Mouse (Mus musculus) myocyte (in vitro differentiated cells): ENCODE results near the gene Pnma5. TPM values are rescaled to one million over a fixed set of nuclear protein-coding genes. Genes with fewer than 3 reads are reported as not detected.

Experiments used
- H3K27me3 ChIP-seq: one replicate; pipeline ENCODE4 v1.6.1; 2011; ENCODE audit not compliant: control insufficient read depth, insufficient read depth, insufficient read length
- H3K36me3 ChIP-seq: one replicate; pipeline ENCODE4 v1.6.1; 2011; ENCODE audit not compliant: control insufficient read depth, insufficient read depth
- H3K4me2 ChIP-seq: one replicate; pipeline ENCODE4 v1.6.1; 2011; ENCODE audit warnings: low read depth, control low read depth
- H3K4me3 ChIP-seq: one replicate; pipeline ENCODE4 v1.5.1; 2011; ENCODE audit warnings: mild to moderate bottlenecking, control low read depth, moderate library complexity
- H3K79me2 ChIP-seq: one replicate; pipeline ENCODE4 v1.6.1; 2011; ENCODE audit not compliant: control insufficient read depth, insufficient read depth
- H3ac ChIP-seq: one replicate; pipeline ENCODE4 v1.6.1; 2011; ENCODE audit not compliant: control insufficient read depth, insufficient read length
- CEBPB ChIP-seq: IDR thresholded peaks from 2 replicates; pipeline ENCODE4 v1.6.1; 2011; ENCODE audit warnings: mild to moderate bottlenecking, moderate library complexity; ENCODE audit not compliant: poor library complexity, insufficient read depth, severe bottlenecking
- E2F4 ChIP-seq: IDR thresholded peaks from one replicate; pipeline ENCODE4 v1.6.1; 2011; ENCODE audit warnings: mild to moderate bottlenecking, control low read depth, moderate library complexity; ENCODE audit not compliant: insufficient read depth
- MAX ChIP-seq: IDR thresholded peaks from one replicate; pipeline ENCODE4 v1.6.1; 2011; ENCODE audit warnings: low read depth, mild to moderate bottlenecking, control low read depth
- MYOD1 ChIP-seq, 3 experiments: IDR thresholded peaks; one replicate each; pipeline ENCODE4 v1.6.1; 2011; ENCODE audit warnings: control low read depth in 2 of 3, low read depth in 2 of 3, mild to moderate bottlenecking in 2 of 3, moderate library complexity in 1 of 3; ENCODE audit not compliant: insufficient read length in 2 of 3, control insufficient read depth in 1 of 3
- MYOG ChIP-seq, 3 experiments: IDR thresholded peaks; one replicate each; pipeline ENCODE4 v1.6.1; 2011; ENCODE audit warnings: control low read depth in 2 of 3, low read depth in 2 of 3, mild to moderate bottlenecking in 2 of 3; ENCODE audit not compliant: insufficient read length in 2 of 3, control insufficient read depth in 1 of 3, insufficient read depth in 1 of 3
- POLR2A ChIP-seq: IDR thresholded peaks from one replicate; pipeline ENCODE4 v1.6.1; 2011; ENCODE audit warnings: low read depth, mild to moderate bottlenecking, control low read depth, moderate library complexity; ENCODE audit not compliant: insufficient read length
- POLR2AphosphoS2 ChIP-seq: IDR thresholded peaks from one replicate; pipeline ENCODE4 v1.6.1; 2011; ENCODE audit warnings: low read depth, control low read depth; ENCODE audit not compliant: insufficient read length
- REST ChIP-seq: IDR thresholded peaks from one replicate; pipeline ENCODE4 v1.6.1; 2011; ENCODE audit warnings: mild to moderate bottlenecking, control low read depth, moderate library complexity; ENCODE audit not compliant: insufficient read depth, insufficient read length
- SRF ChIP-seq: IDR thresholded peaks from one replicate; pipeline ENCODE4 v1.6.1; 2011; ENCODE audit warnings: low read depth; ENCODE audit not compliant: control insufficient read depth, insufficient read length
- TCF12 ChIP-seq: IDR thresholded peaks from one replicate; pipeline ENCODE4 v1.6.1; 2011; ENCODE audit warnings: mild to moderate bottlenecking, control low read depth; ENCODE audit not compliant: poor library complexity, insufficient read depth, severe bottlenecking
- TCF3 ChIP-seq: IDR thresholded peaks from one replicate; pipeline ENCODE4 v1.6.1; 2011; ENCODE audit warnings: low read depth, control low read depth; ENCODE audit not compliant: insufficient read length
- USF1 ChIP-seq: IDR thresholded peaks from one replicate; pipeline ENCODE4 v1.6.1; 2011; ENCODE audit warnings: low read depth, mild to moderate bottlenecking, control low read depth, moderate library complexity
- polyA plus RNA-seq: library from polyadenylated mRNA; unstranded; fragments of >200 nt; fragmentation: generic; extraction: Trizol; gene quantifications from one replicate; pipeline ENCODE4 v1.2.1, GENCODE M21; 2012; ENCODE audit warnings: missing spikeins

Pnma5 gene
- polyA plus RNA-seq, 1 experiment: 0.07 TPM

DNA sequence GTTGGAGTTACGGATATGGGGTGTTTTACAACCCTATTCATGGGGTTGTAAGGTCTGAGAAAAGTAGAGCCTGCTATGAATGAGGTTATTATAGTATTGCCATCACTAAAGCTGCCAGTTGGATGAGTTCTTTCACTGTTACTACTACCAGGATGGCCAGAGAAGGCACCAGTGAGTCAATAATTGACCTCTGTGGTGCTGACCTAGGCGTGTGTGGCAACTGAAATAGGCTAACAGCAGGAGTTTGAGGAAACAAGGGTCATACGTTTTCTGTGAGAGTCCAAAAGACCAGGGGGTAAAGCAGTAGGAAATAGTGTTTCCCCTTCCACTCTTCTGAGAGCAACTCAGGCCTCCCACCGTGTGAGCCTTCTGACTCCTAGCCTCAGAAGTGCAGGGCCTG is 24.1 kb downstream of the Pnma5 start:
- Histone ChIP-seq H3K4me2 (no peak overlapping the region), H3K79me2 (no peaks in the 10 kb centered on the region), H3K27me3 (no peaks in the 10 kb centered on the region), H3K4me3 (no peak overlapping the region), H3K36me3 (no peaks in the 10 kb centered on the region), H3ac (no peak overlapping the region)
- TF ChIP-seq SRF (no peak), E2F4 (no peak), POLR2AphosphoS2 (no peak), CEBPB (no peak), MYOG (IDR thresholded peaks at IDR 0.05; ENCODE audit: control insufficient read depth in 1 of 3, insufficient read depth in 1 of 3, insufficient read length in 2 of 3, low read depth in 2 of 3) (no peak), POLR2A (no peak), MAX (no peak), TCF12 (no peak), USF1 (no peak), TCF3 (no peak)

DNA sequence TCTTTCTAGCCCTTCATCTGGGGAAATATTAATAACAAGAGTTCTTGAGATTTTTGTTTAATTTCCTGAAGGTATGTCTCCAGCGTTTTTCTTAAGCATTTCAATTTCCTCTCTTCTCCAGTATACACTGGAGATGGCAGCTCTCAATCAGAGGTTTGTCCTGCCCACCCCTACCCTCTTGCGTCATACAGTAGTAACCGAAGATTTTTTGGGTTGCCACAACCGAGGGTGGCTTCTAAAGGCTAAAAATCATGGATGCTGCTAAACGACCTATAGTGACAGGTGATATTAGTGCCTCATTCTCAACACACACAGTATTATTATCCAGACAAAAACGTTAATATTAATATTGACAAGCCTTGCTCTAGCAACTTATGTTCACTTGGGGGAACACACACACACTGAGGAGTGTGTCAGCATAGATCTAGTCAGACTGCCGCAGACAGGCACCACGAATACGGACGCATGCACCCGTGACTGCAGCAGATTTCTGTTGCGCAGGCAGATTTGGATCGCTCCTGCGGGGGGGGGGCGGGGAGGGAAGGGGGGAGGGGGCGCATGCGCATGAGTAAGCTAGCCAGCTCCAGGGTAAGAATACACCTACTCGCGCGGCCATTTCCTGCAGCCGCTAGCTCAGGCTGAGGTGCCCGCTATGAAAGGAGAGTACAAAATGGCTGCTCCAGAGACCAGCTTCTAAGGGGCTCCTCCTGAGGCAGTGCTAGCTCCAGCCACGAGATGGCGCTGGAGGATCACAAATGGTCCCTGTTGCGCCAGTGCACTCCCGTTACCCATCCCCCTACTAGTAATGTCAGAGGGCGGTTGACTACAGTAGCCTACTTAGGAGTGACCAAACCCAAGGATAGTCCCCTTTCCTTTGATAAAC is 29.1 kb downstream of the Pnma5 start:
- no peaks in the 10 kb centered on the region for H3K79me2 ChIP-seq
- H3ac ChIP-seq: no peak overlapping the region
- H3K4me2 ChIP-seq: peak overlapping the region; percentile 64
- H3K27me3 ChIP-seq: no peaks in the 10 kb centered on the region
- TF ChIP-seq POLR2AphosphoS2 (peak; percentile 52), TCF12 (no peak), MYOD1 (IDR thresholded peaks at IDR 0.05; ENCODE audit: control insufficient read depth in 1 of 3, insufficient read length in 2 of 3, low read depth in 2 of 3) (peak in 1 of 3 experiments; percentile 3), MYOG (IDR thresholded peaks at IDR 0.05; ENCODE audit: control insufficient read depth in 1 of 3, insufficient read depth in 1 of 3, insufficient read length in 2 of 3, low read depth in 2 of 3) (no peak), POLR2A (peak; percentile 70), MAX (no peak)
- H3K4me3 ChIP-seq: peak overlapping the region; percentile 12
- no peaks in the 10 kb centered on the region for H3K36me3 ChIP-seq

DNA sequence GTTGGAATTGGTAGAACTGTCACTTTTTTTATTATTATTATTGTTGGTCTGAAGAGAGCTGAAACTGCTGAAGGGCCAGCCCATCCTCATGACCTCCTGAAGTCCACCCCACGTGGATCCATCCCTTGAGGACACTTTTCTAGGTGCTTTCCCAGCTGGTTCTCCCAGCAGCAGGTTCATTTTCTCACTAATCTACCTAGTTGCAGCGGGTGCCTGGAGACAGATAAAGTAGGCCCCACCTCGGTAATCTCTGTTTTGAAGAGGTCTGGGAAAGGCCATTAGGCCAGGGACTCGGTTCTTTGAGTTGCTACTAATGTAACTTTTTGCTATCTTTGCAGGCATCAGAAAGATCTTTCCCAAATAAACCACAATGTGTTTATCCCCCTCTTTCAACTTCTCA is 31.2 kb downstream of the Pnma5 start:
- no peak for TF ChIP-seq USF1
- H3K4me3 ChIP-seq: no peak overlapping the region
- H3K79me2 ChIP-seq: no peaks in the 10 kb centered on the region
- H3K27me3 ChIP-seq: no peaks in the 10 kb centered on the region
- H3K4me2 ChIP-seq: no peak overlapping the region
- no peaks in the 10 kb centered on the region for H3K36me3 ChIP-seq
- H3ac ChIP-seq: no peak overlapping the region

DNA sequence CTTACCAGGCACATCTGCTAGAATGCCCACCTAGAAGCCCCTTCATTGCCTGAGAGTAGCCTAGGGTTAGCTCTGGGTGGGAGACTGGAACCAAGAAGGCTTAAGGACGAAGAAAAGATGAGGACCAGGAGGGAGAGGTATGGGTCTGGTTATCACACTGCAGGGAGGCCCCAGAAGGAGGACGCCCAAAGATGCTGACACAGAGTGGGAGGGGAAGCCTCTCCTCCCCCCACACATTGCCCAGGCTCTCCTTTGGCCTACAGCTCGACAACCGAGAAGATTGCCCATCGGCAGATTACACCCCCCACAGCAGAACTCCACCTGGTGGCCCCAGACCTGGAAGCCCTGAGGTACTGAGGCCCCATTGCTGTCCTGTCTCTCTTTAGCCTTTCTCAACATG is 33.8 kb downstream of the Pnma5 start:
- H3K36me3 ChIP-seq: no peaks in the 10 kb centered on the region
- TF ChIP-seq REST (no peak), CEBPB (no peak)
- no peak overlapping the region for H3ac ChIP-seq
- no peaks in the 10 kb centered on the region for H3K27me3 ChIP-seq
- no peak overlapping the region for H3K4me3 ChIP-seq
- no peaks in the 10 kb centered on the region for H3K79me2 ChIP-seq
- H3K4me2 ChIP-seq: no peak overlapping the region

DNA sequence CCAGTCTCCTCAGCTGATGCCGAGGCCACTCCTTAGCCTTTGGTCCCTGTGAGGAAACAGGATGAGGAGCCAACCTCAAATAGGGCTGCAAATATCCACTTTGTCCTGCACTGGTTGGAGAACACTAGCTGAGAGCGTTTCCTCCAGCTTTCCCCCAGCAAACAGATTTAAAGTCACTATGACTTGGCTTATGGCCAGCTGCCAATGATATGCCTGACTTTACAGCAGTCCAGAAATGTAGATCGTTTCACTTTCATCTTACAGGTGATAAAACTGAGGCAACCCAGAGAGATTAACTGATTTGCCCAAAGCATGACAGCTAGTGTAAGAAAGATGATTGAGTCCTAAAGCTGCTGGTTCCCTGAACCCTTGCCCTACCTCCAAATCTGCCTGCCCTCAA is 41.4 kb downstream of the Pnma5 start:
- no peaks in the 10 kb centered on the region for H3K79me2 ChIP-seq
- H3K4me2 ChIP-seq: no peak overlapping the region
- no peak overlapping the region for H3K4me3 ChIP-seq
- no peak for TF ChIP-seq MYOG (IDR thresholded peaks at IDR 0.05; ENCODE audit: control insufficient read depth in 1 of 3, insufficient read depth in 1 of 3, insufficient read length in 2 of 3, low read depth in 2 of 3)
- TF ChIP-seq POLR2AphosphoS2: no peak
- TF ChIP-seq MAX: no peak
- TF ChIP-seq MYOD1 (IDR thresholded peaks at IDR 0.05; ENCODE audit: control insufficient read depth in 1 of 3, insufficient read length in 2 of 3, low read depth in 2 of 3): no peak
- no peak for TF ChIP-seq SRF
- TF ChIP-seq REST: no peak
- TF ChIP-seq TCF12: no peak
- H3ac ChIP-seq: no peak overlapping the region
- H3K36me3 ChIP-seq: no peaks in the 10 kb centered on the region
- H3K27me3 ChIP-seq: peaks cover 9% of the 10 kb centered on the region
